Mouse (Mus musculus) CH12.LX (cell line): ENCODE results near the gene Lrrc8a. TPM values are rescaled to one million over a fixed set of nuclear protein-coding genes. Genes with fewer than 3 reads are reported as not detected.

ENCODE experiments used
- DNase-seq: peaks from one replicate; pipeline ENCODE4 v3.0.0-alpha.2; 2013; ENCODE audit errors: extremely low read depth
- H3K27ac ChIP-seq: 2 replicates; pipeline ENCODE4 v1.5.1; 2012; ENCODE audit warnings: low read depth, mild to moderate bottlenecking, control low read depth, moderate library complexity; ENCODE audit not compliant: insufficient read depth
- H3K27me3 ChIP-seq: replicated peaks from 2 replicates; pipeline ENCODE3; 2012; ENCODE audit warnings: inconsistent platforms
- H3K36me3 ChIP-seq, 2 experiments: replicated peaks in 1 of 2; 2 replicates each; pipeline versions ENCODE3 to v1.6.1; 2012; ENCODE audit warnings: inconsistent platforms in 1 of 2, low read length in 1 of 2, mild to moderate bottlenecking in 1 of 2, mixed read lengths in 1 of 2, moderate library complexity in 1 of 2; ENCODE audit not compliant: control insufficient read depth in 1 of 2, insufficient read depth in 1 of 2
- H3K4me1 ChIP-seq, 2 experiments: 2 replicates each; pipeline ENCODE4 v1.6.1; 2012; ENCODE audit warnings: inconsistent platforms in 1 of 2, moderate library complexity in 1 of 2; ENCODE audit not compliant: insufficient read depth in 2 of 2, control insufficient read depth in 1 of 2
- H3K4me2 ChIP-seq: 2 replicates; pipeline ENCODE4 v1.6.1; 2012; ENCODE audit warnings: low read depth, mild to moderate bottlenecking, control low read depth; ENCODE audit not compliant: poor library complexity, insufficient read depth, severe bottlenecking
- H3K4me3 ChIP-seq, 3 experiments: fragments of 150-350 bp in 1 of 3; sonication (generic) in 1 of 3; replicated peaks in 1 of 3; 2 replicates each; pipeline versions ENCODE3 to v1.5.1; 2011 to 2012; ENCODE audit warnings: low read depth in 2 of 3, low read length in 2 of 3, mild to moderate bottlenecking in 2 of 3, moderate library complexity in 2 of 3, control low read depth in 1 of 3, improper control_type of control experiment in 1 of 3, inconsistent platforms in 1 of 3, mixed read lengths in 1 of 3; ENCODE audit not compliant: poor library complexity in 1 of 3
- H3K79me2 ChIP-seq: replicated peaks from 2 replicates; pipeline ENCODE4 v1.6.1; 2012; ENCODE audit warnings: mild to moderate bottlenecking, moderate library complexity; ENCODE audit not compliant: control insufficient read depth, poor library complexity, insufficient read depth, severe bottlenecking; ENCODE audit errors: extremely low read depth
- H3K9ac ChIP-seq: 2 replicates; pipeline ENCODE4 v1.6.1; 2012; ENCODE audit warnings: low read depth, mild to moderate bottlenecking, control low read depth, moderate library complexity; ENCODE audit not compliant: insufficient read depth
- H3K9me3 ChIP-seq: replicated peaks from 2 replicates; pipeline ENCODE3; 2012; ENCODE audit warnings: low read length, inconsistent platforms, mixed read lengths
- BHLHE40 ChIP-seq: IDR thresholded peaks from 2 replicates; pipeline ENCODE4 v1.6.1; 2011; ENCODE audit warnings: mild to moderate bottlenecking, low read depth, low read length, improper control_type of control experiment
- CHD1 ChIP-seq: IDR thresholded peaks from 2 replicates; pipeline ENCODE4 v1.6.1; 2012; ENCODE audit warnings: low read depth, low read length, improper control_type of control experiment, inconsistent platforms
- E2F4 ChIP-seq: IDR thresholded peaks from 2 replicates; pipeline ENCODE4 v1.6.1; 2011; ENCODE audit warnings: low read depth, low read length, improper control_type of control experiment; ENCODE audit not compliant: insufficient replicate concordance
- ELF1 ChIP-seq: IDR thresholded peaks from 2 replicates; pipeline ENCODE4 v1.6.1; 2014; ENCODE audit warnings: low read depth, mild to moderate bottlenecking, inconsistent platforms, low read length, improper control_type of control experiment
- EP300 ChIP-seq: IDR thresholded peaks from 2 replicates; pipeline ENCODE4 v1.6.1; 2011; ENCODE audit warnings: low read length, improper control_type of control experiment
- HCFC1 ChIP-seq: IDR thresholded peaks from 2 replicates; pipeline ENCODE4 v1.6.1; 2012; ENCODE audit warnings: low read depth, mild to moderate bottlenecking, inconsistent platforms, low read length, improper control_type of control experiment
- JUND ChIP-seq: conservative IDR thresholded peaks from 2 replicates; pipeline ENCODE4 v1.6.1; 2011; ENCODE audit warnings: low read depth, low read length, improper control_type of control experiment
- MAX ChIP-seq: IDR thresholded peaks from 2 replicates; pipeline ENCODE4 v1.6.1; 2011; ENCODE audit warnings: low read length, improper control_type of control experiment
- NELFE ChIP-seq: IDR thresholded peaks from 2 replicates; pipeline ENCODE4 v1.6.1; 2011; ENCODE audit warnings: low read depth, low read length, improper control_type of control experiment
- POLR2AphosphoS2 ChIP-seq: IDR thresholded peaks from 2 replicates; pipeline ENCODE4 v1.6.1; 2011; ENCODE audit warnings: low read depth, low read length, improper control_type of control experiment
- RCOR1 ChIP-seq: conservative IDR thresholded peaks from 2 replicates; pipeline ENCODE4 v1.6.1; 2012; ENCODE audit warnings: low read depth, mild to moderate bottlenecking, inconsistent platforms, low read length, improper control_type of control experiment
- SIN3A ChIP-seq: IDR thresholded peaks from 2 replicates; pipeline ENCODE4 v1.6.1; 2012; ENCODE audit warnings: low read length, improper control_type of control experiment, inconsistent platforms
- SMC3 ChIP-seq: IDR thresholded peaks from 2 replicates; pipeline ENCODE4 v1.6.1; 2011; ENCODE audit warnings: low read depth, low read length, improper control_type of control experiment
- TBP ChIP-seq: conservative IDR thresholded peaks from 2 replicates; pipeline ENCODE4 v1.6.1; 2011; ENCODE audit warnings: low read depth, low read length, improper control_type of control experiment
- TCF12 ChIP-seq: IDR thresholded peaks from 2 replicates; pipeline ENCODE4 v1.6.1; 2014; ENCODE audit warnings: low read depth, mild to moderate bottlenecking, inconsistent platforms, low read length, improper control_type of control experiment
- USF2 ChIP-seq: conservative IDR thresholded peaks from 2 replicates; pipeline ENCODE4 v1.6.1; 2011; ENCODE audit warnings: low read depth, low read length, improper control_type of control experiment
- ZC3H11A ChIP-seq: IDR thresholded peaks from 2 replicates; pipeline ENCODE4 v1.6.1; 2012; ENCODE audit warnings: low read depth, mild to moderate bottlenecking, inconsistent platforms, low read length, improper control_type of control experiment
- ZMIZ1 ChIP-seq: IDR thresholded peaks from 2 replicates; pipeline ENCODE4 v1.6.1; 2012; ENCODE audit warnings: low read depth, mild to moderate bottlenecking, inconsistent platforms, low read length, improper control_type of control experiment
- dilution Hi-C: fragments of 300-500 bp; cut with MboI; formaldehyde crosslinking; loops from 2 replicates; pipeline ENCODE4 v1.14.3; 2020; ENCODE audit warnings: low sequenced_read_pairs; ENCODE audit not compliant: extremely low pct_unique_long_range_greater_than_20kb, extremely low pct_ligation_motif_present
- in situ Hi-C: fragments of 300-500 bp; cut with MboI; formaldehyde crosslinking; loops from 3 replicates; pipeline ENCODE4 v1.14.3; 2019; ENCODE audit warnings: low sequenced_read_pairs, low pct_ligation_motif_present, low pct_unique_long_range_greater_than_20kb, mixed read lengths
- polyA plus RNA-seq: library from polyadenylated mRNA; unstranded; fragments of >175 nt; gene quantifications from 2 replicates; pipeline ENCODE4 v1.2.1, GENCODE M21; 2012; ENCODE audit warnings: low read depth; ENCODE audit not compliant: insufficient read length
- total RNA-seq, 2 experiments: library from RNA; depleted of rRNA; stranded (reverse); fragments of 300-350 nt in 1 of 2; fragments of >200 nt in 1 of 2; gene quantifications; 2 replicates each; pipeline ENCODE4 v1.2.3; 2012 to 2014

Lrrc8a gene
- total and polyA plus RNA-seq, 3 experiments = 1.4 to 2.8 (median 1.8) TPM

GRCm38 (mm10) chr2:30253809-30254208, 16.3 kb downstream of the Lrrc8a start:
- TF ChIP-seq POLR2AphosphoS2 (no peak), SIN3A (no peak), E2F4 (no peak), JUND (no peak), ELF1 (no peak), TBP (no peak), ZMIZ1 (no peak), CHD1 (no peak), SMC3 (no peak), RCOR1 (no peak), MAX (no peak), HCFC1 (no peak)
- no peak overlapping the region for H3K9ac ChIP-seq
- in situ Hi-C loops (no loop called here), dilution Hi-C loops (no loop called here)
- no peak overlapping the region for H3K4me3 ChIP-seq
- H3K4me2 ChIP-seq = no peak overlapping the region
- no peaks in the 10 kb centered on the region for H3K79me2 ChIP-seq
- DNase-seq = no peak
- H3K27me3 ChIP-seq = no peaks in the 10 kb centered on the region
- no peaks in the 10 kb centered on the region for H3K9me3 ChIP-seq
- peaks cover 24 to 46% of the 10 kb centered on the region in 2 experiments for H3K4me1 ChIP-seq
- peaks cover 32 to 61% of the 10 kb centered on the region in 2 experiments for H3K36me3 ChIP-seq
- H3K27ac ChIP-seq = no peak overlapping the region

- Histone ChIP-seq H3K4me1 (peaks cover 24 to 53% of the 10 kb centered on the region in 2 experiments), H3K4me3 (no peak overlapping the region), H3K27me3 (no peaks in the 10 kb centered on the region), H3K9ac (no peak overlapping the region), H3K79me2 (no peaks in the 10 kb centered on the region), H3K36me3 (peaks cover 32 to 67% of the 10 kb centered on the region in 2 experiments), H3K4me2 (no peak overlapping the region), H3K9me3 (no peaks in the 10 kb centered on the region), H3K27ac (no peak overlapping the region)
- TF ChIP-seq USF2 = no peak
- no peak for TF ChIP-seq NELFE
- no peak for TF ChIP-seq ELF1
- no peak for TF ChIP-seq BHLHE40
- TF ChIP-seq ZC3H11A = no peak
- TF ChIP-seq EP300 = no peak
- no peak for TF ChIP-seq HCFC1
- no peak for TF ChIP-seq TCF12
- dilution Hi-C loops (no loop called here), in situ Hi-C loops (no loop called here)
- DNase-seq = no peak
Observed at GRCm38 (mm10) chr2:30255631-30256395, 18.3 kb downstream of the Lrrc8a start.
